In the genomic region with DNA sequence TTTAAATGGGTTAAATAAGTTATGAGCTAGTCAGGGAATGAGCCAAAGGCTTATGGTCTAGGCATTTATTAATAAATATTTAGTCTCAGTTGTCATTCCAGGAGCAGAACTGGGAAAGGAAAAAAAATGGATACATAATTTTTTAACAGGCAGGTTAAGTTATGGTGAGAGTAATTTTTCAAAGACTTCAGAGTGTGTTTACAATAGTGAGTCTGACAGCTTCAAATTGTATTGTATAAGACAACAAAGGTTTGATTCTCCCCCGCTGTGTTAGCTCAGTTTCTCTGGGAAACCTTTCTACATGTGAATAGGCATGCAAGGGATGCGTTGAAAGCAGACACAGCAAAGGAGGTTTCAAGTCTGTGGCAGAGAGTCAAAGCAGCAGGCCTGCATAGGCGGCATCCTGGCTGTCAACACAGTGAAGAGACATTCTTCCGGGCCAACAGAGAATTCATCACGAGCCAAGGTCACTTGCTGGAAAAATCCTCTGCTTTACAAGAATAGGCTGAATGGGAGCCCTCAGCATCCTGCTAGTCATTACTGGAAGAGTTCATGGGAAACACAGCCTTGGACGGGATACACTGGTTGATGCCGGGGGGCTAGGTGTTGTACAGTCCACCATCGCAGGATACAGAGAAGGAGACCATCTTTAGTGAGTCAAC, we compare ENCODE assay signal across 9 mouse cellular contexts. TPM values are rescaled to one million over a fixed set of nuclear protein-coding genes. Genes with fewer than 3 reads are reported as not detected.
DNase-seq lines count a peak whose midpoint lies in the region; ATAC-seq lines count a peak whose summit lies in the region.
"Had no signal": no experiment of that assay in that cellular context is flagged by ENCODE, and none has a peak within 500 bp of the region (broad histone marks: within the 10 kb centered on the region; RNA-seq: fewer than 3 reads in every experiment).

No protein-coding gene starts in this region.

- H3K4me3 ChIP-seq in forebrain, embryonic 10.5 days, result no peak overlapping the region
- no peak overlapping the region for H3K4me3 ChIP-seq in midbrain, embryonic 11.5 days (ENCODE audit: low read depth, low read length)
- H3K4me3 ChIP-seq: limb, embryonic 12.5 days; myocyte had no signal

- peak; percentile 78 for DNase-seq in Muller cell, postnatal 12 days (ENCODE audit: inconsistent ontology term)
- DNase-seq in adrenal gland, postnatal 25 days, result peak; percentile 22
- peak; percentile 23 for DNase-seq in forebrain, embryonic 10.5 days (ENCODE audit: extremely low spot score, low spot score)
- peak; percentile 90 for DNase-seq in midbrain, embryonic 11.5 days (ENCODE audit: low spot score, missing footprints)
- no peak for DNase-seq in adipocyte (ENCODE audit: low spot score)
- no peak for DNase-seq in lung, postnatal 14 days
- DNase-seq in heart, postnatal 36 days, result no peak

- H3K9me3 ChIP-seq in forebrain, embryonic 10.5 days, result no peaks in the 10 kb centered on the region
- no peaks in the 10 kb centered on the region for H3K9me3 ChIP-seq in midbrain, embryonic 11.5 days (ENCODE audit: control insufficient read depth, low read length)
- H3K9me3 ChIP-seq: limb, embryonic 12.5 days had no signal

- 33% methylated on average over 8 of the region's 8 CpGs for WGBS in forebrain, embryonic 10.5 days
- WGBS in midbrain, embryonic 11.5 days, result 20% methylated on average over 8 of the region's 8 CpGs

- H3K4me1 ChIP-seq in forebrain, embryonic 10.5 days, result peaks cover 23% of the 10 kb centered on the region
- peaks cover 7% of the 10 kb centered on the region; the same call in 1 of the 2 replicates for H3K4me1 ChIP-seq in midbrain, embryonic 11.5 days (ENCODE audit: control insufficient read depth, insufficient read depth, low read length)
- H3K4me1 ChIP-seq: limb, embryonic 12.5 days had no signal

- H3K27me3 ChIP-seq in forebrain, embryonic 10.5 days (ENCODE audit: poor library complexity, severe bottlenecking), result no peaks in the 10 kb centered on the region
- H3K27me3 ChIP-seq in midbrain, embryonic 11.5 days (ENCODE audit: control insufficient read depth, insufficient read depth, low read length), result no peaks in the 10 kb centered on the region
- H3K27me3 ChIP-seq: limb, embryonic 12.5 days had no signal

- no peaks in the 10 kb centered on the region for H3K36me3 ChIP-seq in forebrain, embryonic 10.5 days (replicated peaks)
- H3K36me3 ChIP-seq in midbrain, embryonic 11.5 days (ENCODE audit: control insufficient read depth, insufficient read depth, low read length), result no peaks in the 10 kb centered on the region
- H3K36me3 ChIP-seq: limb, embryonic 12.5 days had no signal

- H3K4me2 ChIP-seq in midbrain, embryonic 11.5 days, result no peak overlapping the region
- H3K4me2 ChIP-seq: limb, embryonic 12.5 days had no signal

- intact Hi-C loops in heart, postnatal 36 days (cut with DNase I), result no loop called here

- peak overlapping the region; percentile 82 for H3K27ac ChIP-seq in forebrain, embryonic 10.5 days
- peak overlapping the region; percentile 22; the same call in 1 of the 2 replicates for H3K27ac ChIP-seq in midbrain, embryonic 11.5 days (ENCODE audit: low read depth, low read length)
- H3K27ac ChIP-seq: limb, embryonic 12.5 days had no signal

- peak; percentile 81 for ATAC-seq in midbrain, embryonic 11.5 days (ENCODE audit: low FRiP score)

- H3K9ac ChIP-seq in midbrain, embryonic 11.5 days (ENCODE audit: low read length), result no peak overlapping the region
- H3K9ac ChIP-seq: limb, embryonic 12.5 days had no signal

RNA-seq across cellular contexts. Expression of a gene that starts 23.0 kb away (rescaled TPM):
- total RNA-seq in adrenal gland, postnatal 25 days (2021), result 35.1 and 54.2 TPM in 2 replicates
- polyA plus RNA-seq in forebrain, embryonic 10.5 days (2016; fragmentation: Nextera tagmentation; extraction: Ambion mirVana), result 5.5 and 5.6 TPM in 2 replicates
- polyA plus RNA-seq in midbrain, embryonic 11.5 days (2014; fragmentation: Nextera tagmentation; extraction: Ambion mirVana), result 7.2 and 7.7 TPM in 2 replicates
- total RNA-seq in heart, postnatal 36 days (2021), result 1 to 10 TPM; 1.5 to 1.8 TPM

RNA-seq across cellular contexts. Expression of a gene that starts 47.3 kb away (rescaled TPM):
- total RNA-seq in adrenal gland, postnatal 25 days (2021), result 34.5 and 35.1 TPM in 2 replicates
- 310 and 324 TPM in 2 replicates for polyA plus RNA-seq in forebrain, embryonic 10.5 days (2016; fragmentation: Nextera tagmentation; extraction: Ambion mirVana)
- polyA plus RNA-seq in midbrain, embryonic 11.5 days (2014; fragmentation: Nextera tagmentation; extraction: Ambion mirVana), result 195 and 210 TPM in 2 replicates
- total RNA-seq in heart, postnatal 36 days (2021), result 1 to 10 TPM; 3.5 to 6.1 TPM

Comparison
In these comparisons a context has a peak if more than half of its experiments do, and no peak if none do; other contexts are left out.
1. DNase-seq: peak in Muller cell, postnatal 12 days (single experiment), adrenal gland, postnatal 25 days (single experiment), forebrain, embryonic 10.5 days (single experiment) and midbrain, embryonic 11.5 days (single experiment); none in adipocyte (single experiment), lung, postnatal 14 days (single experiment) and heart, postnatal 36 days (0 of 2).
2. RNA of a gene that starts 23.0 kb away (total RNA-seq): 35.1 to 54.2 TPM in adrenal gland, postnatal 25 days; 1.5 to 1.8 TPM in heart, postnatal 36 days; every median in the first group is over 10 times any median in the second.